In genomic region chr15:13088504-13089058, GRCm38 (mm10) we compare ENCODE assay signal across 10 mouse cellular contexts.
A peak's percentile ranks its signal among the peaks of the same experiment; 100 is the strongest.
DNase-seq lines count a peak whose midpoint lies in the region; ATAC-seq and TF ChIP-seq lines count a peak whose summit lies in the region.
"Had no signal": no experiment of that assay in that cellular context is flagged by ENCODE, and none has a peak within 500 bp of the region (broad histone marks: within the 10 kb centered on the region; RNA-seq: fewer than 3 reads in every experiment).

No protein-coding gene starts in this region.

- H3K9ac ChIP-seq in forebrain, embryonic 15.5 days (replicated peaks), result no peak overlapping the region
- no peak overlapping the region for H3K9ac ChIP-seq in limb, embryonic 14.5 days (ENCODE audit: low read depth, low read length, severe bottlenecking)

- DNase-seq in ovary, postnatal 36 days (ENCODE audit: low spot score), result peak; percentile 7
- no peak for DNase-seq in ovary, postnatal 10 days (ENCODE audit: low spot score)
- peak; percentile 33 for DNase-seq in c-Kit-positive CD71-negative TER-119-negative erythroid progenitor cells, embryonic 14.5 days (ENCODE audit: low read depth)
- peak; percentile 25 for DNase-seq in kidney, adult 2 months
- DNase-seq in limb, embryonic 14.5 days (ENCODE audit: low spot score), result peak; percentile 56
- DNase-seq in urinary bladder, adult 2 months (ENCODE audit: low spot score), result no peak

- H3K4me3 ChIP-seq in forebrain, embryonic 15.5 days, result no peak overlapping the region
- no peak overlapping the region for H3K4me3 ChIP-seq in kidney, adult 2 months (ENCODE audit: insufficient read depth, low read depth, low read length)
- H3K4me3 ChIP-seq in limb, embryonic 14.5 days (replicated peaks; ENCODE audit: low read length), result no peak overlapping the region
- H3K4me3 ChIP-seq in olfactory bulb, adult 2 months (ENCODE audit: insufficient read depth, low read depth, low read length), result no peak overlapping the region
- H3K4me3 ChIP-seq: erythroblast, embryonic 14.5 days; myocyte had no signal

- TF ChIP-seq POLR2A in kidney, adult 2 months (IDR thresholded peaks at IDR 0.05; ENCODE audit: low read depth, low read length), result no peak
- no peak for TF ChIP-seq POLR2A in limb, embryonic 14.5 days (IDR thresholded peaks at IDR 0.05; ENCODE audit: borderline replicate concordance, extremely low read depth, insufficient read depth, insufficient read length)
- no peak for TF ChIP-seq POLR2A in olfactory bulb, adult 2 months (IDR thresholded peaks at IDR 0.05; ENCODE audit: insufficient read depth, low read depth, low read length)

- ATAC-seq in forebrain, embryonic 15.5 days (replicated peaks), result peak; percentile 85
- peak; percentile 70; the same call in 1 of the 2 replicates for ATAC-seq in limb, embryonic 14.5 days (ENCODE audit: low FRiP score, low read depth)

- H3K27ac ChIP-seq in forebrain, embryonic 15.5 days (replicated peaks), result no peak overlapping the region
- no peak overlapping the region for H3K27ac ChIP-seq in kidney, adult 2 months (ENCODE audit: insufficient read depth, low read depth, low read length)
- no peak overlapping the region for H3K27ac ChIP-seq in limb, embryonic 14.5 days (replicated peaks; ENCODE audit: low read depth, low read length)
- no peak overlapping the region for H3K27ac ChIP-seq in olfactory bulb, adult 2 months (ENCODE audit: insufficient read depth, low read depth, low read length)

- TF ChIP-seq CTCF in kidney, adult 2 months (conservative IDR thresholded peaks at IDR 0.05; ENCODE audit: insufficient read depth, insufficient read length, low read depth, low read length), result peak; percentile 61
- peak; percentile 46 for TF ChIP-seq CTCF in olfactory bulb, adult 2 months (IDR thresholded peaks at IDR 0.05; ENCODE audit: insufficient read depth, low read depth, low read length)

- WGBS in forebrain, embryonic 15.5 days, result 36% methylated on average over 7 of the region's 7 CpGs
- WGBS in kidney, adult 2 months, result 56% methylated on average over 7 of the region's 7 CpGs
- 48% methylated on average over 7 of the region's 7 CpGs for WGBS in limb, embryonic 14.5 days
- 52% methylated on average over 7 of the region's 7 CpGs for WGBS in olfactory bulb, adult 2 months

- no peak overlapping the region for H3K4me2 ChIP-seq in forebrain, embryonic 15.5 days (replicated peaks)
- no peak overlapping the region for H3K4me2 ChIP-seq in limb, embryonic 14.5 days (replicated peaks; ENCODE audit: low read depth, low read length, severe bottlenecking)

- H3K4me1 ChIP-seq in forebrain, embryonic 15.5 days, result no peaks in the 10 kb centered on the region
- H3K4me1 ChIP-seq in kidney, adult 2 months (ENCODE audit: control insufficient read depth, insufficient read depth, low read length), result no peaks in the 10 kb centered on the region
- no peaks in the 10 kb centered on the region for H3K4me1 ChIP-seq in limb, embryonic 14.5 days (ENCODE audit: control insufficient read depth, insufficient read depth, low read length)
- H3K4me1 ChIP-seq in olfactory bulb, adult 2 months (ENCODE audit: control insufficient read depth, insufficient read depth, low read length), result peaks cover 3% of the 10 kb centered on the region; the same call in 1 of the 2 replicates

- H3K36me3 ChIP-seq in forebrain, embryonic 15.5 days, result no peaks in the 10 kb centered on the region
- no peaks in the 10 kb centered on the region for H3K36me3 ChIP-seq in kidney, adult 2 months (ENCODE audit: control insufficient read depth, insufficient read depth, low read length)
- H3K36me3 ChIP-seq in limb, embryonic 14.5 days (ENCODE audit: control insufficient read depth, insufficient read depth, low read length), result no peaks in the 10 kb centered on the region

- H3K27me3 ChIP-seq in forebrain, embryonic 15.5 days, result no peaks in the 10 kb centered on the region
- H3K27me3 ChIP-seq in kidney, adult 2 months (replicated peaks; ENCODE audit: control insufficient read depth, insufficient read depth, low read length), result no peaks in the 10 kb centered on the region
- H3K27me3 ChIP-seq in limb, embryonic 14.5 days (ENCODE audit: control insufficient read depth, insufficient read depth, low read length), result no peaks in the 10 kb centered on the region

- no peaks in the 10 kb centered on the region for H3K9me3 ChIP-seq in forebrain, embryonic 15.5 days
- no peaks in the 10 kb centered on the region for H3K9me3 ChIP-seq in limb, embryonic 14.5 days (ENCODE audit: control insufficient read depth, low read length)

Comparison
In these comparisons a context has a peak if more than half of its experiments do, and no peak if none do; other contexts are left out.
1. DNase-seq: peak in ovary, postnatal 36 days (single experiment), c-Kit-positive CD71-negative TER-119-negative erythroid progenitor cells, embryonic 14.5 days (single experiment), kidney, adult 2 months (single experiment) and limb, embryonic 14.5 days (single experiment); none in ovary, postnatal 10 days (single experiment) and urinary bladder, adult 2 months (single experiment).